Mouse (Mus musculus) intestine, embryonic 15.5 days (tissue): ENCODE data around the gene Ubap1l. TPM values are rescaled to one million over a fixed set of nuclear protein-coding genes. Genes with fewer than 3 reads are reported as not detected.

Experiments used
- ATAC-seq: fragments of 200-750 bp; cut with Nextera tagmentation; 2 replicates; pipeline ENCODE4 v1.8.0; 2017; ENCODE audit warnings: moderate TSS enrichment, moderate library complexity
- H3K27ac ChIP-seq: fragments of 300-500 bp; sonication (generic); 2 replicates; pipeline ENCODE4 v1.5.1; 2015; ENCODE audit warnings: mild to moderate bottlenecking, inconsistent platforms
- H3K27me3 ChIP-seq: fragments of 300-500 bp; sonication (generic); replicated peaks from 2 replicates; pipeline ENCODE4 v1.6.1; 2015; ENCODE audit warnings: inconsistent platforms
- H3K36me3 ChIP-seq: fragments of 300-500 bp; sonication (generic); 2 replicates; pipeline ENCODE4 v1.6.1; 2015; ENCODE audit warnings: inconsistent platforms
- H3K4me1 ChIP-seq: fragments of 300-500 bp; sonication (generic); replicated peaks from 2 replicates; pipeline ENCODE4 v1.6.1; 2015; ENCODE audit warnings: inconsistent platforms
- H3K4me2 ChIP-seq: fragments of 300-500 bp; sonication (generic); replicated peaks from 2 replicates; pipeline ENCODE4 v1.6.1; 2015; ENCODE audit warnings: mild to moderate bottlenecking, inconsistent platforms
- H3K4me3 ChIP-seq: fragments of 300-500 bp; sonication (generic); replicated peaks from 2 replicates; pipeline ENCODE4 v1.5.1; 2015; ENCODE audit warnings: inconsistent platforms
- H3K9ac ChIP-seq: fragments of 300-500 bp; sonication (generic); 2 replicates; pipeline ENCODE4 v1.6.1; 2015; ENCODE audit warnings: inconsistent platforms
- H3K9me3 ChIP-seq: fragments of 300-500 bp; sonication (generic); 2 replicates; pipeline ENCODE4 v1.6.1; 2016; ENCODE audit warnings: inconsistent platforms
- WGBS: fragments of 180-500 bp; shearing (Covaris S2); methylation state at CpG from one replicate; pipeline ENCODE4 v1.1.7; 2015; 5-methylcytosine and 5-hydroxymethylcytosine counted together
- polyA plus RNA-seq: library from polyadenylated mRNA; unstranded; fragments of >200 nt; fragmentation: Nextera tagmentation; extraction: Ambion mirVana; gene quantifications from 2 replicates; pipeline ENCODE4 v1.2.1, GENCODE M21; 2015

Gene Ubap1l
- polyA plus RNA-seq, 1 experiment from 2014 or later = 0.21 TPM

GRCm38 (mm10) chr9:65398279-65398678, 37.4 kb downstream of the Ubap1l start, which contains the start of gene Rasl12:
Gene Rasl12, plus strand, starts transcription at chr9:65398506.
- H3K36me3 ChIP-seq = no peaks in the 10 kb centered on the region
- peak within 1 kb of the TSS; percentile 45 for H3K4me3 ChIP-seq
- H3K4me1 ChIP-seq = peaks cover 14% of the 10 kb centered on the region
- peak; percentile 79 for ATAC-seq
- peaks cover 40% of the 10 kb centered on the region for H3K27me3 ChIP-seq
- under 1% methylated on average over 24 of the region's 24 CpGs for WGBS
- peak within 1 kb of the TSS; percentile 37; the same call in 1 of the 2 replicates for H3K9ac ChIP-seq
- peak within 1 kb of the TSS; percentile 85 for H3K4me2 ChIP-seq
- H3K9me3 ChIP-seq = no peaks in the 10 kb centered on the region
- no peak within 1 kb of the TSS for H3K27ac ChIP-seq

GRCm38 (mm10) chr9:65399934-65400333, 39.1 kb downstream of the Ubap1l start:
- WGBS = 84% methylated on average over 6 of the region's 6 CpGs
- no peak overlapping the region for H3K27ac ChIP-seq
- H3K9me3 ChIP-seq = no peaks in the 10 kb centered on the region
- no peak overlapping the region for H3K4me3 ChIP-seq
- H3K4me1 ChIP-seq = peaks cover 11% of the 10 kb centered on the region
- no peak for ATAC-seq
- H3K27me3 ChIP-seq = peaks cover 37% of the 10 kb centered on the region
- no peak overlapping the region for H3K4me2 ChIP-seq
- H3K9ac ChIP-seq = no peak overlapping the region
- H3K36me3 ChIP-seq = no peaks in the 10 kb centered on the region

- Histone ChIP-seq H3K27me3 (peaks cover 11% of the 10 kb centered on the region; the same call in 1 of the 2 replicates), H3K36me3 (no peaks in the 10 kb centered on the region), H3K4me1 (no peaks in the 10 kb centered on the region), H3K27ac (no peak overlapping the region), H3K4me2 (no peak overlapping the region), H3K9me3 (no peaks in the 10 kb centered on the region), H3K4me3 (no peak overlapping the region), H3K9ac (no peak overlapping the region)
- 67% methylated on average over 15 of the region's 15 CpGs for WGBS
- ATAC-seq = no peak
Measured at GRCm38 (mm10) chr9:65404331-65405183, 43.7 kb downstream of the Ubap1l start.

DNA sequence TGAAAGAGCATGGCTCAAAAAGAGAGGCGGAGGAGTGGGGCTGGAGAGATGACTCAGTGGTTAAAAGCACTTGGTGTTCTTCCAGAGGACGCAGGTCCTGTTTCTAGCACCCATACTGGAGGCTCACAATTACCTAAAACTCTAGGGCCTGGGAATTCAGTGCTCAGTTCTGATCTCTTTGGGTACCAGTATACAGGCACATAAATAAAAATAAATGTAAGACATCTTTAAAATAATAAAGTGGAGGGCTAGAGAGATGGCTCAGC, 44.3 kb downstream of the Ubap1l start:
- ATAC-seq = no peak
- Histone ChIP-seq H3K9ac (no peak overlapping the region), H3K27me3 (peaks cover 11% of the 10 kb centered on the region; the same call in 1 of the 2 replicates), H3K36me3 (no peaks in the 10 kb centered on the region), H3K27ac (no peak overlapping the region), H3K4me2 (no peak overlapping the region), H3K4me3 (no peak overlapping the region), H3K4me1 (no peaks in the 10 kb centered on the region), H3K9me3 (no peaks in the 10 kb centered on the region)
- WGBS = 72% methylated on average over 2 of the region's 2 CpGs

DNA sequence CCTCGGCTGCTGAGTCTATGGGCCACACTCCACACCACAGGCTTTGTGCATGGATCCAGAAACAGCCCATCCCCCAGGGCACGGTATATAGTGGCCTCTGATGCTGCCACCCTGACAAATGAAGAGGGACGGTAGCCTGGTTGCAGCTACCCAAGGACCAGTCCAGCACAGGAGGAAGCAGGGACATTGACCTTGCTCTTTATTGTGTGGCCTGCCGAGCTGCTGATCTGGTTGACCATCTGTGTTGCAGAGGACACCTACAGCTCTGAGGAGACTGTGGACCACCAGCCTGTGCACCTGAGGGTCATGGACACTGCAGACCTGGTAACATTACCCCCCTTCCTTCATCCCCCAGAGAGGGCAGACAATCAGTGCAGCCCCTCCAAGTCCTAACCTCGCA, 46.5 kb downstream of the Ubap1l start:
- 83% methylated on average over 5 of the region's 5 CpGs for WGBS
- H3K4me3 ChIP-seq = no peak overlapping the region

GRCm38 (mm10) chr9:65407861-65408260, 47.0 kb downstream of the Ubap1l start:
- no peak overlapping the region for H3K4me2 ChIP-seq
- no peak for ATAC-seq
- no peaks in the 10 kb centered on the region; the same call in 1 of the 2 replicates for H3K27me3 ChIP-seq
- H3K36me3 ChIP-seq = no peaks in the 10 kb centered on the region
- H3K4me1 ChIP-seq = no peaks in the 10 kb centered on the region
- H3K4me3 ChIP-seq = no peak overlapping the region
- no peak overlapping the region for H3K9ac ChIP-seq
- 68% methylated on average over 3 of the region's 3 CpGs for WGBS
- H3K27ac ChIP-seq = no peak overlapping the region
- no peaks in the 10 kb centered on the region for H3K9me3 ChIP-seq

More for the DNA sequence above, 46.5 kb downstream of the Ubap1l start:
- Histone ChIP-seq H3K4me2 (no peak overlapping the region), H3K36me3 (no peaks in the 10 kb centered on the region), H3K27me3 (peaks cover 4% of the 10 kb centered on the region; the same call in 1 of the 2 replicates), H3K27ac (no peak overlapping the region), H3K9ac (no peak overlapping the region), H3K4me1 (no peaks in the 10 kb centered on the region), H3K9me3 (no peaks in the 10 kb centered on the region)
- ATAC-seq = no peak

DNA sequence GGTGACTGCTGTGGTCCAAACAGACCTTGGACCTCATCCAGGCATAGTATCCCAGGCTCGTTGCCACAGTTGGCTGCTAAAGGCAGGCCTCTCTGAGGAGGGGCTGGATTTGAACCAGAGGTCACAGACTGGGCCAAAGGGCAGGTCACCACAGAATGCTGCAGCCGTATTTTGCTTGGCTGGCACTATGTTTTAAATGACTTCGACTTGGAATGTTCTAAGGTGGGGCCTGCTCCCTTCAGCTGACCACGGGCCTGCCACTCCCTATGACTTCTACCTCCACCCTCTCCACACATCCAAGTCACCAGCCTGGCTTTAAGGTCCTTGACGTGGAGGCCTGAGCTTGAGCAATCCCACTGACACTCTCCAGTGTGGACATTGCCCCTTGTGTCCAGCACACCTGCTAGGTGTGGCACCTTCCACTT, 48.0 kb downstream of the Ubap1l start:
- no peak overlapping the region for H3K9ac ChIP-seq
- no peak overlapping the region for H3K27ac ChIP-seq
- peak; percentile 94 for ATAC-seq
- H3K27me3 ChIP-seq = no peaks in the 10 kb centered on the region; the same call in 1 of the 2 replicates
- WGBS = 52% methylated on average over 5 of the region's 5 CpGs
- H3K4me3 ChIP-seq = no peak overlapping the region
- no peak overlapping the region for H3K4me2 ChIP-seq
- no peaks in the 10 kb centered on the region for H3K9me3 ChIP-seq
- no peaks in the 10 kb centered on the region for H3K4me1 ChIP-seq
- no peaks in the 10 kb centered on the region for H3K36me3 ChIP-seq

DNA sequence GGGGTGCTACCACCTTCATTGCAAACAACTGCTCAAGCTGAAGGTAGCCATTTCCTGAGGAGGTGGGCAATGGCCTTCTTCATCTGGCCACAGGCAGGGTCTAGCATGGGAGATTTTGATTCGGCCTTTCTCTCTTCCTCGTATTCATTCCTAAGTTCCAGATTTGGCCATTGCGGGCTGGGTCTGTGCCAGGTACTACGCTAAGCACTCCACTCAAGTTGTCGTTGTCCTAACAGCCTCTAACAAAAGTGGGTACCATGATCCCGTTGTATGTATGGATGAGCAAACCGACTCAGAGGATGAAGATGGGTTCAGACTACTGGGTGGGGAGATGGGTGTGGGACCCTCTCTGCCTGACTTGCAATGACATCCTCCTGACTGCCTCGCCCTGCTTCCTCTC, 49.5 kb downstream of the Ubap1l start:
- ATAC-seq = no peak
- Histone ChIP-seq H3K9me3 (no peaks in the 10 kb centered on the region), H3K9ac (no peak overlapping the region), H3K4me2 (no peak overlapping the region), H3K4me1 (no peaks in the 10 kb centered on the region), H3K27me3 (no peaks in the 10 kb centered on the region; the same call in 1 of the 2 replicates), H3K4me3 (no peak overlapping the region), H3K27ac (no peak overlapping the region), H3K36me3 (no peaks in the 10 kb centered on the region)
- 93% methylated on average over 8 of the region's 8 CpGs for WGBS

DNA sequence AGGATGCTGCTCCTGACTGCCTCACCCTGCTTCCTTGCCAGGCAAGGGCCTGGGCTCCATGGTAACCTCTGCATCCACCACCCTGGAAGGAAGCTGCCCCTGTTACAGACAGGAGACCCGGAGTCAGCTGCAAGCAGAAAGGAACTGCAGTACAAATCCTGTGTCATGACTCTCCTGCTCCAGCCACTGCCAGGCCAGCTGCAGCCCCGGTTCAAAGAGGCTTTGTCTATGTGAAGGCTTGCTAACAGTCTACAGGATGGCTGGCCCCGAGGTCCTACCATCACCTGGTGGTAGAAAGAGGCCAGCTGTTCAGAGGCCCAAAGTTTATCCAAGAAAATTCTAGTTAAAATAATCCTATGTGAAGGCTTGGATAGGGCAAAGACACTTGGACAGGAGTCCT, 50.5 kb downstream of the Ubap1l start:
- no peaks in the 10 kb centered on the region for H3K9me3 ChIP-seq
- H3K4me2 ChIP-seq = no peak overlapping the region
- 61% methylated on average over 3 of the region's 3 CpGs for WGBS
- H3K36me3 ChIP-seq = no peaks in the 10 kb centered on the region
- H3K4me3 ChIP-seq = no peak overlapping the region
- no peak for ATAC-seq
- no peak overlapping the region for H3K9ac ChIP-seq
- H3K4me1 ChIP-seq = no peaks in the 10 kb centered on the region
- H3K27ac ChIP-seq = no peak overlapping the region
- H3K27me3 ChIP-seq = no peaks in the 10 kb centered on the region; the same call in 1 of the 2 replicates

GRCm38 (mm10) chr9:65417738-65418137, 56.9 kb downstream of the Ubap1l start:
- 41% methylated on average over 3 of the region's 3 CpGs for WGBS
- Histone ChIP-seq H3K27me3 (no peaks in the 10 kb centered on the region), H3K4me1 (no peaks in the 10 kb centered on the region), H3K4me2 (no peak overlapping the region), H3K27ac (no peak overlapping the region), H3K4me3 (no peak overlapping the region), H3K9ac (no peak overlapping the region), H3K36me3 (no peaks in the 10 kb centered on the region), H3K9me3 (no peaks in the 10 kb centered on the region)
- no peak for ATAC-seq

GRCm38 (mm10) chr9:65419633-65420032, 58.8 kb downstream of the Ubap1l start:
- H3K9ac ChIP-seq = no peak overlapping the region
- no peaks in the 10 kb centered on the region for H3K4me1 ChIP-seq
- no peak for ATAC-seq
- 74% methylated on average over 3 of the region's 3 CpGs for WGBS
- no peak overlapping the region for H3K4me3 ChIP-seq
- no peaks in the 10 kb centered on the region for H3K27me3 ChIP-seq
- H3K4me2 ChIP-seq = no peak overlapping the region
- no peaks in the 10 kb centered on the region for H3K9me3 ChIP-seq
- H3K27ac ChIP-seq = no peak overlapping the region
- no peaks in the 10 kb centered on the region for H3K36me3 ChIP-seq

DNA sequence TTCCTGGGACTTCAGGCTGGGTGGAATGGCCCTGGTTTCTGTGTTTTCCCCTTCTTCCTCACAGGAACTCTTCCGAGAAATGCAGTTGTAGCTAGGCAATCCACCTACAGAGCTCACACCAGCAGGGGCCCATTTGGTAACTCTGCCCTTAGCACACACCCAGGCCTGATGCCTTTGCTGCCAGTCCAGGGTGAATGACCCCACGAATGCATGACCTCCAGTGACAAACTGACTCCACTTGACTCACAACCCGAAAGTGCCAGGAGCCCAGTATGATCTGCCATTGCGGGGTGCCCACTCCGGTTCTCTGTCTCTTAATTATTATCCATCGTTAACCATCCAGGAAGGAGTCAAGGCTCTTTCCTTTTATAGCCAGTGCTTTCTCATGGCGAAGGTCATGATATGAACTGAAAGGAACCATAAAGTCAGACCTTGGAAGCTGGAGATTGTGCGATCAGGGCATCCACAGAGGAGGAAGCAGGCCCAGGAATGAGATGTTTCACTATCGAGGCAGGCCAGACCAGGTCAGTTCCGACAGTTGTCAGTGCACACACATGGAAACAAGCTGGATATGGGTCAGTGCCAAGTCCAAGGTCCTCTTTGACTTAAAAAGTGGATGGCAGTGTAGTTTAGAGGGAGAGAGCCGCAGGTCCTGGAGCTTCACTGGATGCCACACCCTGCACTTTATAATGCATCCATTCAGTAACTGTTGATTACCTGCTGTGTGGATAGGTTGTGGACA, 62.1 kb downstream of the Ubap1l start, which contains the start of gene Slc51b:
Gene Slc51b, minus strand, starts transcription at position 196 of the 742 bp plus-strand sequence.
- ATAC-seq = peak; percentile 77
- Histone ChIP-seq H3K9me3 (no peaks in the 10 kb centered on the region), H3K4me3 (0 out of 2 replicates have a peak within 1 kb of the TSS, but pooled peaks have one; percentile 7), H3K27ac (peak within 1 kb of the TSS; percentile 64), H3K9ac (no peak within 1 kb of the TSS), H3K4me1 (no peaks in the 10 kb centered on the region), H3K4me2 (peak within 1 kb of the TSS; percentile 39; the same call in 1 of the 2 replicates), H3K36me3 (no peaks in the 10 kb centered on the region), H3K27me3 (no peaks in the 10 kb centered on the region)
- WGBS = 61% methylated on average over 11 of the region's 11 CpGs
